Mouse (Mus musculus): Measurements from ENCODE around the gene Wfdc16.

DNA sequence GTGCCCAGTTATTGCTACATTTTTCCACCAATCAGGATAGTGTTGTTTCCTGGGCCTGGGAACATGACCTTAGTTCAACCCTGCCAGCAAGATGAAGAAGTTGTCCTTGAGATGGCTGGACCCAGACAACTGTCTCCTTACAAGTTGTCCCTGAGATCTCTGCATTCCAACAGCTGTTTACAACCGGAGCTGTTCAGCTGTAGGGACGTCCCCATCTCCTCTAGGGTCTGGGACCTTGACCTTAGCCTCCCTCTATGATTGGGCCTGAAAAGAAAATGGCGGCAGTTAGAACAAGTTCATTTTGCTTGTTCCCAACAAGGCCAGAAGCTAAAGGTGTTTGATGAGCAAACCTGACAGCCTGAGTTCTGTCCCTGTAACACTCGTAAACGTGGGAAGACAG lies 19.5 kb downstream of the Wfdc16 start:
- TF ChIP-seq POLR2A (IDR thresholded peaks at IDR 0.05; ENCODE audit: extremely low read depth, insufficient read depth, low read length) (no peak), CTCF (IDR thresholded peaks at IDR 0.05; ENCODE audit: extremely low read depth, insufficient read depth, low read length) (no peak)
